ENCODE assay signal across 8 mouse cellular contexts in genomic region chr2:155018762-155019641, GRCm38 (mm10). TPM values are rescaled to one million over a fixed set of nuclear protein-coding genes. Genes with fewer than 3 reads are reported as not detected.
DNase-seq lines count a peak whose midpoint lies in the region; ATAC-seq and TF ChIP-seq lines count a peak whose summit lies in the region.

No protein-coding gene starts in this region.

- intact Hi-C loops in heart, postnatal 10 days (cut with DNase I): no loop called here

- peak; percentile 72 for ATAC-seq in cerebellum, adult (ENCODE audit: insufficient number of reproducible peaks, low FRiP score, low TSS enrichment)
- ATAC-seq in forebrain, embryonic 12.5 days (ENCODE audit: low FRiP score): peak; percentile 95
- ATAC-seq in neural tube, embryonic 14.5 days (ENCODE audit: low read depth): peak; percentile 94

- H3K4me3 ChIP-seq in CH12.LX (replicated peaks in 1 of 3; ENCODE audit: low read depth in 2 of 3, low read length in 2 of 3, poor library complexity in 1 of 3): peak overlapping the region; percentile 44 to 60 (median 51)
- peak overlapping the region; percentile 41 for H3K4me3 ChIP-seq in forebrain, embryonic 12.5 days (replicated peaks)
- peak overlapping the region; percentile 84 for H3K4me3 ChIP-seq in lung, adult 2 months (replicated peaks; ENCODE audit: extremely low read depth, low read depth, low read length)
- H3K4me3 ChIP-seq in neural tube, embryonic 14.5 days (ENCODE audit: low read depth, low read length): peak overlapping the region; percentile 31

- H3K4me1 ChIP-seq in CH12.LX (ENCODE audit: control insufficient read depth in 1 of 2, insufficient read depth in 2 of 2): peaks cover 7 to 11% of the 10 kb centered on the region in 2 experiments; a peak in 3 of 4 replicates
- H3K4me1 ChIP-seq in forebrain, embryonic 12.5 days: peaks cover 7% of the 10 kb centered on the region
- no peaks in the 10 kb centered on the region for H3K4me1 ChIP-seq in lung, adult 2 months (ENCODE audit: control insufficient read depth, insufficient read depth, low read length)
- no peaks in the 10 kb centered on the region for H3K4me1 ChIP-seq in neural tube, embryonic 14.5 days (ENCODE audit: control insufficient read depth, insufficient read depth, low read length)

- TF ChIP-seq RAD21 in CH12.LX (IDR thresholded peaks at IDR 0.05; ENCODE audit: low read depth, low read length): no peak

- peak overlapping the region; percentile 79 for H3K9ac ChIP-seq in CH12.LX (ENCODE audit: insufficient read depth, low read depth)
- H3K9ac ChIP-seq in forebrain, embryonic 12.5 days: peak overlapping the region; percentile 56
- peak overlapping the region; percentile 29; the same call in 1 of the 2 replicates for H3K9ac ChIP-seq in neural tube, embryonic 14.5 days (replicated peaks; ENCODE audit: low read depth, low read length)

- H3K27ac ChIP-seq in CH12.LX (ENCODE audit: insufficient read depth, low read depth): peak overlapping the region; percentile 94
- peak overlapping the region; percentile 90 for H3K27ac ChIP-seq in forebrain, embryonic 12.5 days
- peak overlapping the region; percentile 69 for H3K27ac ChIP-seq in neural tube, embryonic 14.5 days (ENCODE audit: low read depth, low read length)

- H3K9me3 ChIP-seq in CH12.LX (replicated peaks; ENCODE audit: low read length): no peaks in the 10 kb centered on the region
- H3K9me3 ChIP-seq in forebrain, embryonic 12.5 days: no peaks in the 10 kb centered on the region
- no peaks in the 10 kb centered on the region for H3K9me3 ChIP-seq in neural tube, embryonic 14.5 days (ENCODE audit: control insufficient read depth, low read length)

- under 1% methylated on average over 38 of the region's 38 CpGs for WGBS in forebrain, embryonic 12.5 days
- under 1% methylated on average over 38 of the region's 38 CpGs for WGBS in lung, adult 2 months
- under 1% methylated on average over 38 of the region's 38 CpGs for WGBS in neural tube, embryonic 14.5 days

- H3K36me3 ChIP-seq in CH12.LX (replicated peaks in 1 of 2; ENCODE audit: control insufficient read depth in 1 of 2, insufficient read depth in 1 of 2, low read length in 1 of 2): no peaks in the 10 kb centered on the region
- H3K36me3 ChIP-seq in forebrain, embryonic 12.5 days (replicated peaks): no peaks in the 10 kb centered on the region
- H3K36me3 ChIP-seq in neural tube, embryonic 14.5 days (ENCODE audit: control insufficient read depth, insufficient read depth, low read length): no peaks in the 10 kb centered on the region

- peak; percentile 77 for TF ChIP-seq POLR2A in CH12.LX (IDR thresholded peaks at IDR 0.05; ENCODE audit: low read depth, low read length)
- TF ChIP-seq POLR2A in lung, adult 2 months (IDR thresholded peaks at IDR 0.05; ENCODE audit: borderline replicate concordance, extremely low read depth, low read depth, low read length): peak; percentile 35; the same call in 1 of the 2 replicates

- dilution Hi-C loops in CH12.LX (cut with MboI; ENCODE audit: extremely low pct_ligation_motif_present, extremely low pct_unique_long_range_greater_than_20kb, low sequenced_read_pairs): no loop called here

- peak; percentile 82 for DNase-seq in CH12.LX (ENCODE audit: extremely low read depth)
- peak; percentile 64 to 75 for DNase-seq in heart, postnatal 10 days
- peak; percentile 60 to 76 for DNase-seq in kidney, postnatal 36 days
- peak; percentile 51 for DNase-seq in lung, adult 2 months
- peak; percentile 83 for DNase-seq in testis, postnatal 10 days (ENCODE audit: low spot score)

- H3K4me2 ChIP-seq in CH12.LX (ENCODE audit: insufficient read depth, low read depth, poor library complexity, severe bottlenecking): peak overlapping the region; percentile 66
- peak overlapping the region; percentile 60 for H3K4me2 ChIP-seq in forebrain, embryonic 12.5 days
- peak overlapping the region; percentile 87 for H3K4me2 ChIP-seq in neural tube, embryonic 14.5 days (ENCODE audit: low read depth, low read length)

- H3K79me2 ChIP-seq in CH12.LX (replicated peaks; ENCODE audit: control insufficient read depth, extremely low read depth, insufficient read depth, poor library complexity, severe bottlenecking): no peaks in the 10 kb centered on the region

- H3K27me3 ChIP-seq in CH12.LX (replicated peaks): no peaks in the 10 kb centered on the region
- peaks cover 10% of the 10 kb centered on the region; the same call in 1 of the 2 replicates for H3K27me3 ChIP-seq in forebrain, embryonic 12.5 days
- no peaks in the 10 kb centered on the region for H3K27me3 ChIP-seq in neural tube, embryonic 14.5 days (ENCODE audit: control insufficient read depth, insufficient read depth, low read length)

- peak in 1 of 2 experiments; percentile 11; a peak in 1 of 4 replicates for TF ChIP-seq CTCF in CH12.LX (conservative IDR thresholded peaks at IDR 0.05 in 1 of 2, IDR thresholded peaks at IDR 0.05 in 1 of 2; ENCODE audit: low read depth in 2 of 2, low read length in 2 of 2)
- TF ChIP-seq CTCF in lung, adult 2 months (IDR thresholded peaks at IDR 0.05; ENCODE audit: insufficient read depth, low read length): no peak

- in situ Hi-C loops in CH12.LX (cut with MboI; ENCODE audit: low pct_ligation_motif_present, low pct_unique_long_range_greater_than_20kb, low sequenced_read_pairs): no loop called here

- TF ChIP-seq EP300 in CH12.LX (IDR thresholded peaks at IDR 0.05; ENCODE audit: low read length): no peak

TF ChIP-seq in CH12.LX, 34 proteins besides CTCF, POLR2A, EP300 and RAD21:
- TF ChIP-seq ZC3H11A (IDR thresholded peaks at IDR 0.05; ENCODE audit: low read depth, low read length) (no peak), IRF4 (IDR thresholded peaks at IDR 0.05; ENCODE audit: low read depth, low read length) (0 out of 2 replicates have a peak, but pooled peaks have one; percentile 28), E2F4 (IDR thresholded peaks at IDR 0.05; ENCODE audit: insufficient replicate concordance, low read depth, low read length) (0 out of 2 replicates have a peak, but pooled peaks have one; percentile 30), MAX (IDR thresholded peaks at IDR 0.05; ENCODE audit: low read length) (no peak; the same call in none of the 2 replicates), NELFE (IDR thresholded peaks at IDR 0.05; ENCODE audit: low read depth, low read length) (peak; percentile 70), JUND (conservative IDR thresholded peaks at IDR 0.05; ENCODE audit: low read depth, low read length) (no peak), NRF1 (IDR thresholded peaks at IDR 0.05; ENCODE audit: low read depth, low read length) (peak; percentile 83), SIN3A (IDR thresholded peaks at IDR 0.05; ENCODE audit: low read length) (peak; percentile 34; the same call in 1 of the 2 replicates), MYC (IDR thresholded peaks at IDR 0.05; ENCODE audit: low read depth, low read length) (no peak), UBTF (IDR thresholded peaks at IDR 0.05; ENCODE audit: low read depth, low read length) (0 out of 2 replicates have a peak, but pooled peaks have one; percentile 21), JUN (IDR thresholded peaks at IDR 0.05; ENCODE audit: insufficient read depth, low read depth, low read length) (no peak), ZMIZ1 (IDR thresholded peaks at IDR 0.05; ENCODE audit: low read depth, low read length) (peak; percentile 80; the same call in 1 of the 2 replicates), CHD2 (IDR thresholded peaks at IDR 0.05; ENCODE audit: low read length) (0 out of 2 replicates have a peak, but pooled peaks have one; percentile 11), MXI1 (IDR thresholded peaks at IDR 0.05; ENCODE audit: low read depth, low read length) (peak; percentile 56), BHLHE40 (IDR thresholded peaks at IDR 0.05; ENCODE audit: low read depth, low read length) (no peak), POLR2AphosphoS2 (IDR thresholded peaks at IDR 0.05; ENCODE audit: low read depth, low read length) (0 out of 2 replicates have a peak, but pooled peaks have one; percentile 34), KAT2A (IDR thresholded peaks at IDR 0.05; ENCODE audit: insufficient replicate concordance, low read length) (no peak)

RNA-seq across cellular contexts. Expression of gene Gm14226, which starts 0.9 kb away (rescaled TPM):
- total RNA-seq in CH12.LX (2012; rRNA removed): 0.13 TPM in 1 of 2 replicates, not detected in the other
- total RNA-seq in CH12.LX (2014; rRNA removed): not detected in 2 replicates
- 0.10 TPM in 1 of 2 replicates, not detected in the other for polyA plus RNA-seq in CH12.LX (2012; ENCODE audit: insufficient read length, low read depth)
- polyA plus RNA-seq in forebrain, embryonic 12.5 days (2016; fragmentation: Nextera tagmentation; extraction: Ambion mirVana): 0.50 and 0.77 TPM in 2 replicates
- total RNA-seq in heart, postnatal 10 days (2021): under 1 TPM; 0.07 to 0.10 TPM
- 0.03 and 0.05 TPM in 2 replicates for polyA plus RNA-seq in lung, adult 2 months (2012; rRNA removed)
- 0.42 and 0.46 TPM in 2 replicates for polyA plus RNA-seq in neural tube, embryonic 14.5 days (2014; fragmentation: Nextera tagmentation; extraction: Ambion mirVana)

RNA-seq across cellular contexts. Expression of gene Ahcy, which starts 55.3 kb away (rescaled TPM):
- total RNA-seq in CH12.LX (2012; rRNA removed): 514 and 556 TPM in 2 replicates
- 529 and 543 TPM in 2 replicates for total RNA-seq in CH12.LX (2014; rRNA removed)
- polyA plus RNA-seq in CH12.LX (2012; ENCODE audit: insufficient read length, low read depth): 364 and 444 TPM in 2 replicates
- 61.2 and 62.6 TPM in 2 replicates for polyA plus RNA-seq in forebrain, embryonic 12.5 days (2016; fragmentation: Nextera tagmentation; extraction: Ambion mirVana)
- 10 to 100 TPM; 12.3 to 13.2 TPM for total RNA-seq in heart, postnatal 10 days (2021)
- polyA plus RNA-seq in lung, adult 2 months (2012; rRNA removed): 19.2 and 27.8 TPM in 2 replicates
- 29.7 and 37.0 TPM in 2 replicates for polyA plus RNA-seq in neural tube, embryonic 14.5 days (2014; fragmentation: Nextera tagmentation; extraction: Ambion mirVana)

Comparison
In these comparisons a context has a peak if more than half of its experiments do, and no peak if none do; other contexts are left out.
1. Peak in every context shown above with its lines: DNase-seq, ATAC-seq, H3K4me3 ChIP-seq and H3K27ac ChIP-seq.
2. H3K4me3 ChIP-seq: peak in every context shown above with its lines; median percentile 84 in lung, adult 2 months; 51 in CH12.LX; 41 in forebrain, embryonic 12.5 days; 31 in neural tube, embryonic 14.5 days.
3. H3K9ac ChIP-seq: peak in every context shown above with its lines; median percentile 79 in CH12.LX; 56 in forebrain, embryonic 12.5 days; 29 in neural tube, embryonic 14.5 days.